Mouse (Mus musculus): ENCODE measurements around the gene Dnm3. TPM values are rescaled to one million over a fixed set of nuclear protein-coding genes. Genes with fewer than 3 reads are reported as not detected.

Dnm3 gene
- total and polyA plus RNA-seq, 3 experiments = not detected

GRCm38 (mm10) chr1:162509329-162510012 is 31.6 kb upstream of the Dnm3 start (continued):
- peak; percentile 53 to 74 for TF ChIP-seq EP300 (IDR thresholded peaks at IDR 0.05; ENCODE audit: low read depth in 1 of 2, low read length in 2 of 2)
- TF ChIP-seq NELFE (IDR thresholded peaks at IDR 0.05; ENCODE audit: low read depth, low read length) = no peak
- no peak for TF ChIP-seq POLR2A (IDR thresholded peaks at IDR 0.05; ENCODE audit: control insufficient read depth in 1 of 2, insufficient read depth in 1 of 2, low read depth in 1 of 2, low read length in 2 of 2, poor library complexity in 1 of 2)
- TF ChIP-seq CHD2 (IDR thresholded peaks at IDR 0.05; ENCODE audit: low read length) = no peak
- TF ChIP-seq GABPA (IDR thresholded peaks at IDR 0.05; ENCODE audit: low read depth, low read length) = no peak
- TF ChIP-seq RAD21 (IDR thresholded peaks at IDR 0.05; ENCODE audit: low read depth, low read length) = no peak
- no peak for TF ChIP-seq POLR2AphosphoS5 (IDR thresholded peaks at IDR 0.05; ENCODE audit: borderline replicate concordance, low read depth, low read length)
- no peak for TF ChIP-seq MYB (IDR thresholded peaks at IDR 0.05; ENCODE audit: low read depth, low read length)
- TF ChIP-seq RCOR1 (IDR thresholded peaks at IDR 0.05; ENCODE audit: low read depth, low read length) = peak; percentile 60; the same call in 1 of the 2 replicates

- TF ChIP-seq NELFE (IDR thresholded peaks at IDR 0.05; ENCODE audit: low read depth, low read length) = no peak
- TF ChIP-seq ZMIZ1 (IDR thresholded peaks at IDR 0.05; ENCODE audit: low read depth, low read length) = no peak
- no peak for TF ChIP-seq ETS1 (IDR thresholded peaks at IDR 0.05; ENCODE audit: low read depth, low read length)
- TF ChIP-seq RAD21 (IDR thresholded peaks at IDR 0.05; ENCODE audit: low read depth, low read length) = no peak
- no peak for TF ChIP-seq TBP (IDR thresholded peaks at IDR 0.05; ENCODE audit: low read depth, low read length)
- TF ChIP-seq GABPA (IDR thresholded peaks at IDR 0.05; ENCODE audit: low read depth, low read length) = no peak
- TF ChIP-seq ZC3H11A (IDR thresholded peaks at IDR 0.05; ENCODE audit: low read depth, low read length) = no peak
- TF ChIP-seq UBTF (IDR thresholded peaks at IDR 0.05; ENCODE audit: borderline replicate concordance, insufficient read depth, low read depth, low read length) = no peak
- TF ChIP-seq USF2 (IDR thresholded peaks at IDR 0.05; ENCODE audit: borderline replicate concordance in 1 of 2, insufficient read depth in 1 of 2, low read depth in 1 of 2, low read length in 2 of 2) = no peak
- no peak for TF ChIP-seq MYB (IDR thresholded peaks at IDR 0.05; ENCODE audit: low read depth, low read length)
- TF ChIP-seq POLR2AphosphoS2 (IDR thresholded peaks at IDR 0.05; ENCODE audit: low read length) = no peak
- TF ChIP-seq POLR2AphosphoS5 (IDR thresholded peaks at IDR 0.05; ENCODE audit: borderline replicate concordance, low read depth, low read length) = no peak
- TF ChIP-seq ELF1 (IDR thresholded peaks at IDR 0.05; ENCODE audit: low read depth, low read length) = no peak
- TF ChIP-seq KAT2A (conservative IDR thresholded peaks at IDR 0.05; ENCODE audit: low read depth, low read length) = no peak
- TF ChIP-seq USF1 (IDR thresholded peaks at IDR 0.05; ENCODE audit: low read depth, low read length) = no peak
- TF ChIP-seq HCFC1 (IDR thresholded peaks at IDR 0.05; ENCODE audit: low read depth, low read length) = no peak
- TF ChIP-seq MXI1 (IDR thresholded peaks at IDR 0.05; ENCODE audit: low read depth, low read length) = no peak
- TF ChIP-seq TAL1 (IDR thresholded peaks at IDR 0.05; ENCODE audit: low read length) = no peak
- H3K9me3 ChIP-seq (replicated peaks; ENCODE audit: insufficient read depth, low read length) = no peaks in the 10 kb centered on the region
- H3K79me2 ChIP-seq (ENCODE audit: control insufficient read depth, insufficient read depth, low read length, poor library complexity) = no peaks in the 10 kb centered on the region
- H3K4me3 ChIP-seq (ENCODE audit: control insufficient read depth in 1 of 2, insufficient read depth in 1 of 2, low read depth in 2 of 2, low read length in 2 of 2) = no peak overlapping the region
- peak; percentile 30 for DNase-seq (ENCODE audit: low read depth, low spot score)
- H3K27me3 ChIP-seq (ENCODE audit: control insufficient read depth in 1 of 2, insufficient read depth in 2 of 2, low read length in 2 of 2) = no peaks in the 10 kb centered on the region
- peaks cover 2 to 17% of the 10 kb centered on the region in 2 experiments for H3K4me1 ChIP-seq (ENCODE audit: control insufficient read depth in 1 of 2, insufficient read depth in 2 of 2, low read length in 2 of 2)
- no peak overlapping the region for H3K9ac ChIP-seq (ENCODE audit: control insufficient read depth, low read depth, low read length, poor library complexity, severe bottlenecking)
- H3K27ac ChIP-seq (ENCODE audit: control insufficient read depth, low read depth, low read length) = no peak overlapping the region
- peaks cover 0 to 27% of the 10 kb centered on the region in 2 experiments; a peak in 2 of 4 replicates for H3K36me3 ChIP-seq (ENCODE audit: control insufficient read depth in 1 of 2, insufficient read depth in 2 of 2, low read length in 2 of 2)
Observed at GRCm38 (mm10) chr1:162508211-162509005, 30.6 kb upstream of the Dnm3 start.
